Mouse (Mus musculus): ENCODE data around the gene Egflam. TPM values are rescaled to one million over a fixed set of nuclear protein-coding genes. Genes with fewer than 3 reads are reported as not detected.
A peak's percentile ranks its signal among the peaks of the same experiment; 100 is the strongest.

Gene Egflam
- 17.7 and 18.0 TPM in 2 replicates for polyA plus RNA-seq (2014; fragmentation: Nextera tagmentation; extraction: Ambion mirVana)

DNA sequence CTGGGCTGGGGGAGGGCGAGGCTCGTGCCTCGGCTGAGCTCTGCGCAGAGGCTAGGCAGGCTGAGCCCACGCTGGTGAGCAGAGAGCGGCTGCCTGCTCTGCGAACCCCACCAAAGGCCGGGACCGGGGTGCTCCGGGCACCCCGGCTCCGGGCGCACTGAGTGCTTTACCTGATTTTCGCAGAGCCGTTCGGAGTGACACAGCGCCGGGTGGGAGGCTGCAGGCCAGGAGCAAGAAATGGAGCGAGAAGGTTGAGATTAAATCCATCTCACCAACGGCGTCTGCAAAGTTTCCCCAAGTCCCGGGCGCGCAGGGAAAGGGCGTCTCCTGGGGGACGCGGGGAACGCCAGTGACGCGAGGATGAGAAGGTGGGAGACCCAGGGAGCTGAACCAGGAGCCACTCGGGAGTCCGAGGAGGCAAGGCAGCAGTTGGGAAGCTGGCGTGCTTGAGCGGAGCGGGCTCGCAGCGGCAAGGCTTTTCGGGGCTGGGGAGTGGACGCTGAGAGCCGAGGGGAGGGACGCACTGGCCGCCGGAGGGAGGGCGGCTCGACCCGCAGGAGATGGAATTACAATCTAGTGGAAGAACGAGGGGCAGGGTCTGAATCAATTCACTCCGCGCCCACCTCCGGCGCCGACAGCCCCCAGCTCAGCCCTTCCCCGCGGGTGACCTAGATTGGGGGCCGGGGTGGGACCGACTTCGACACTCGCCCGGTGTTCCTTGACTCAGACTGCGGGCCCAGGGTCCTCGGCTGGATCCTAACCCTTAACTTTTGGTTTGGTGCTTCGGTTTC, at the start of gene Egflam:
Egflam (minus strand) TSS at position 578 of the 791 bp plus-strand sequence.
- Histone ChIP-seq H3K36me3 (ENCODE audit: insufficient read depth) (no peaks in the 10 kb centered on the region), H3K27ac (ENCODE audit: low read depth) (peak within 1 kb of the TSS; percentile 58; the same call in 1 of the 2 replicates), H3K4me3 (ENCODE audit: low read depth, low read length) (peak within 1 kb of the TSS; percentile 61), H3K9ac (peak within 1 kb of the TSS; percentile 73), H3K4me1 (ENCODE audit: insufficient read depth) (peaks cover 6% of the 10 kb centered on the region; the same call in 1 of the 2 replicates), H3K27me3 (ENCODE audit: insufficient read depth, low read length) (no peaks in the 10 kb centered on the region), H3K4me2 (peak within 1 kb of the TSS; percentile 95), H3K9me3 (ENCODE audit: low read depth, low read length) (no peaks in the 10 kb centered on the region)
- DNase-seq (peak; percentile 74), ATAC-seq (ENCODE audit: insufficient read depth) (peak; percentile 84)
- WGBS: under 1% methylated on average over 62 of the region's 62 CpGs
- TF ChIP-seq CTCF (IDR thresholded peaks at IDR 0.05; ENCODE audit: low read depth): no peak

DNA sequence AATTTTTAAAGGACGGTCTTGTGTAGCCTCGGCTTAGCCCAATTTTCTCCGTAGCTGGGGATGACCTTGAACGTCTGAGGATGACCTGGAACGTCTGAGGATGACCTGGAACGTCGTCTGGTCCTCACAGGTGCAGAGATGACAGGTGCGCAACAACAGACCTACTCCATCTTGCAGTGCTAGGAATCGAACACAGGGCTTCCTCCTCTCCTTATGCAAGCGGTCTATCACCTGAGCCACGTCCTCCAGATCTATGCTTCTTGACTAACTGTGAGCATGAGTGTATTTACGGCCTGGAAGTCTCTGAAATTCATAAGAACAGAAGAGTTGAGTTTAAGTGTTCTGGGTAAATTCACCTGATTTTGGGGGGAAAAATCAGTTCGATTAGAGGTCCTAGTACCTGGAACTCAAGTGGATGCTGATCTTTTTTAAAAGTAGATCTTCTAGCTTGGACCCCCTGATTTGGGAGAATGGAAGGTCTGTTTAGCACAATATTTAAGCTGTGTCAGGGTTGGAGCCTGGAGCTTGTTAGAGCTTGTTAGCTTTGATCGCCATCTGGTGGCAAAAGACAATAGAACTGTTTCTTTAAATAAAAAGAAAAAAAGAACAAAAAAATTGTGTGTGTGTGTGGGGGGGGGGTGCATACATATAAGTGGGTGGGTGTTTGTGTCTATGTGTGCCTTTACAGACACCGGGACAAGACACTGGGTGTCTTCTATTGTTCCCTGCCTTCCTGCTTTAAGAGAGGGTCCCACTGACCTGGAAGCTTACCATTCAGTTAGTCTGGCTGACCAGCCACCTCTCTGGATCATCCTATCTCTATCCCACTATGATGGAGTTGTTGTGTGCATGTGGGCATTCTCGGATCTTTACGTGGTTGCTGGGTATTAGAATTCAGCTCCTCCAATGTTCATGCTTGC, 45.5 kb upstream of the Egflam start:
- no peaks in the 10 kb centered on the region for H3K9me3 ChIP-seq (ENCODE audit: low read depth, low read length)
- 61% methylated on average over 17 of the region's 17 CpGs for WGBS
- DNase-seq: peak; percentile 93
- ATAC-seq (ENCODE audit: insufficient read depth): no peak
- TF ChIP-seq CTCF (IDR thresholded peaks at IDR 0.05; ENCODE audit: low read depth): peak; percentile 65
- no peak overlapping the region for H3K4me2 ChIP-seq
- H3K27ac ChIP-seq (ENCODE audit: low read depth): no peak overlapping the region
- H3K27me3 ChIP-seq (ENCODE audit: insufficient read depth, low read length): no peaks in the 10 kb centered on the region
- H3K4me1 ChIP-seq (ENCODE audit: insufficient read depth): peaks cover 7% of the 10 kb centered on the region; the same call in 1 of the 2 replicates
- H3K4me3 ChIP-seq (ENCODE audit: low read depth, low read length): no peak overlapping the region
- H3K36me3 ChIP-seq (ENCODE audit: insufficient read depth): no peaks in the 10 kb centered on the region
- H3K9ac ChIP-seq: no peak overlapping the region

DNA sequence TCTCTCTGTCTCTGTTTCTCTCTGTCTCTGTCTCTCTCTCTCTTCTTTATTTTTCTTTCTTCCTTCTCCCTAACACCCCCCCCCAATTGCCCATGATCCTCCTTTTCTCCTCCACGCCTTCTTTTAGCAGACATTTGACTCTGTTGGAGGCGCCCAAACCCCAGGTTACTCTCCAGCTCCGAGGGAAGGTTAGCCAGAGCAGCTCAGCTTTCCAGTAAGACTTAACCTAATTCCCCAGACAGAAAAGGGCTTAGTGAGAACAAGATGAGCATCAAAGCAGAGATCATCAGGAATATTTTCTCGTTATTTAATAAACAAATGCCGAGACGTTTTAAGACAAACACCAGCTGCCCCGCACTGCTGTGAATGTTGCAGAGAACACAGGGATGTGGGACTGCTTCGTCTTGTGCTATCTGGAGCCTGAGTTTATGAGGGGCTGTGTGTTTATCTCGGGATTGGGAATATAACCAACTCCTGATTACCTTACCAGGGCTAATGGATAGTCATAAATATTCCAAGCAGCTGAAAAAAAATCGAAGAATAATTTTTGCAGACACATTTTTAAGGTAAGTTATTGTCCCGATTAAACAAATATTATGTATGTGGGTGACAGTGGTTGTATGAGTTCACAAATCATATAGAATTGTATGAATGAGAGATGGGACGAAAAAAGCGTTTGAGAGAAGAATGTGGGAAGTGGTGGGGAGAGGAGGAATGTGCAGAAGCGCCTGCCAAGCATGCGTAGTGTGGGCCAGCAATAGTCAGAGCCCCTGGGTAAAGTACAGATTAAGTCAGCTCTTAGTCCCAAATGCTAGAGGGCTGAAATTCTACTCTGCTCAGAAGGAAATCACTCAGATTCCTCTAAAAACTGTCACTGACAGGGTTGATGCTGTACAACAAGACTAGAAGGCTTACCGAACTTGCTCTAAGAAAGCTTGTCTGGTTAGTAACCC, 44.2 kb upstream of the Egflam start:
- TF ChIP-seq CTCF (IDR thresholded peaks at IDR 0.05; ENCODE audit: low read depth): no peak
- Histone ChIP-seq H3K4me2 (peak overlapping the region; percentile 27; the same call in 1 of the 2 replicates), H3K4me3 (ENCODE audit: low read depth, low read length) (no peak overlapping the region), H3K27me3 (ENCODE audit: insufficient read depth, low read length) (no peaks in the 10 kb centered on the region), H3K9me3 (ENCODE audit: low read depth, low read length) (no peaks in the 10 kb centered on the region), H3K27ac (ENCODE audit: low read depth) (peak overlapping the region; percentile 68; the same call in 1 of the 2 replicates), H3K4me1 (ENCODE audit: insufficient read depth) (peaks cover 7% of the 10 kb centered on the region; the same call in 1 of the 2 replicates), H3K9ac (no peak overlapping the region), H3K36me3 (ENCODE audit: insufficient read depth) (no peaks in the 10 kb centered on the region)
- 36% methylated on average over 16 of the region's 16 CpGs for WGBS
- DNase-seq (peak; percentile 79), ATAC-seq (ENCODE audit: insufficient read depth) (peak; percentile 84)

DNA sequence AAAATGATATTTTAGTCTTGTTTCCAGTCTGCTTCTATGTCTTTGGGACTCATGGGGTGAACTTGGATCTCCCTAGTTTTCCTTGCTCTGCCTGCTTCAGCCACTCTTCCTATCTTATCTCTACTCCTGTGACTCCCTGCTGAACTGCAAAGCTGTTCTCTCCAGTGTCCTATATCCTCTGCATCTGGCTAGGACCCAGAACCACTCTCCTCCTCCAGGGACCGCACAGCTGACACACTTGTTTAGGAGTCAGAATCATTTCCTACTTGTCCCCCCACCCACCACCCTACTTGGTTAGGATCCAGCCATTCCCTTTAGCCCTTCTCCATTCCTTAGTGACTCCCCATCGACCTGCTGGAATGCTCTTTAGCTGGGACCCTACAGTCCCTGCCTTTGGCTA, 26.1 kb upstream of the Egflam start:
- WGBS: 57% methylated on average over 2 of the region's 2 CpGs

DNA sequence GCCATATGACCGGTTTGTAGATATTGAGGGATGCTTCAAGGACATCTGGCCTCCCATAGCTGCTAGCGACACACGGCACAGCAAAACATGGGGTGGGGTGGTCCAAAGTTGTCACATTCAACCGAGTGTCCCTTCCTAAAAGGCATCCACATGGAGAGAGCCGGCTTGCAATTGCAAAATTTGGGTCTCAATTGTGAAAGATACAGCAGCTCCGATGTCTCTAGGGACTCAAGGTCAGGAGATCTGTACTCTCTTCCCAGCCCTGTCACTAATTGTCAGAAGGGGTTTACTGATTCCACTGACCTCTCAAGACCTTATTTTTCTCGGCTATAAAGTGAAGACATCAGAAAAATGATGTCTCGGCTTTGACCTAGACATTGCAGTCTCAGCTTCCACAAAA, 6.3 kb upstream of the Egflam start:
- Histone ChIP-seq H3K4me1 (ENCODE audit: insufficient read depth) (no peaks in the 10 kb centered on the region), H3K27me3 (ENCODE audit: insufficient read depth, low read length) (no peaks in the 10 kb centered on the region), H3K27ac (ENCODE audit: low read depth) (no peak overlapping the region), H3K4me2 (no peak overlapping the region), H3K9me3 (ENCODE audit: low read depth, low read length) (no peaks in the 10 kb centered on the region), H3K4me3 (ENCODE audit: low read depth, low read length) (no peak overlapping the region), H3K9ac (no peak overlapping the region), H3K36me3 (ENCODE audit: insufficient read depth) (no peaks in the 10 kb centered on the region)
- WGBS: 75% methylated on average over 8 of the region's 8 CpGs
- no peak for DNase-seq
- no peak for TF ChIP-seq CTCF (IDR thresholded peaks at IDR 0.05; ENCODE audit: low read depth)
- no peak for ATAC-seq (ENCODE audit: insufficient read depth)

More for the DNA sequence above, 26.1 kb upstream of the Egflam start:
- Histone ChIP-seq H3K9ac (no peak overlapping the region), H3K27me3 (ENCODE audit: insufficient read depth, low read length) (no peaks in the 10 kb centered on the region), H3K27ac (ENCODE audit: low read depth) (no peak overlapping the region), H3K4me3 (ENCODE audit: low read depth, low read length) (no peak overlapping the region), H3K4me1 (ENCODE audit: insufficient read depth) (no peaks in the 10 kb centered on the region), H3K9me3 (ENCODE audit: low read depth, low read length) (no peaks in the 10 kb centered on the region), H3K4me2 (no peak overlapping the region), H3K36me3 (ENCODE audit: insufficient read depth) (no peaks in the 10 kb centered on the region)
- no peak for TF ChIP-seq CTCF (IDR thresholded peaks at IDR 0.05; ENCODE audit: low read depth)
- DNase-seq (no peak), ATAC-seq (ENCODE audit: insufficient read depth) (no peak)

All from lung, embryonic 14.5 days (tissue).